Mouse (Mus musculus) ovary, adult 10 weeks (tissue): ENCODE measurements around the gene Avpr1a. TPM values are rescaled to one million over a fixed set of nuclear protein-coding genes. Genes with fewer than 3 reads are reported as not detected.

ENCODE experiments used
- polyA plus RNA-seq: library from polyadenylated mRNA; stranded (reverse); fragments of 350-450 nt; fragmentation: Illumina TruSeq; extraction: RNeasy Lipid Tissue Mini Kit (QIAGEN cat#74804); gene quantifications from one replicate; pipeline ENCODE4 v1.2.3, GENCODE M21; 2014

Avpr1a gene
- 2.9 TPM for polyA plus RNA-seq

GRCm38 (mm10) chr10:122447861-122448716, at the start of gene Avpr1a:
Avpr1a (plus strand) TSS chr10:122448499.

Other genes with a start within 250 kb of the Avpr1a start
- gene Ppm1h, start 230.3 kb downstream of the Avpr1a start, polyA plus RNA-seq, result 9.0 TPM